Mouse (Mus musculus) CH12.LX (cell line): ENCODE measurements around the gene Rps11.

ENCODE experiments used
- CTCF ChIP-seq, 2 experiments: IDR thresholded peaks in 1 of 2; conservative IDR thresholded peaks in 1 of 2; 2 replicates each; pipeline ENCODE4 v1.5.1; 2011 to 2012; ENCODE audit warnings: low read depth in 2 of 2, low read length in 2 of 2, improper control_type of control experiment in 1 of 2, inconsistent platforms in 1 of 2, mild to moderate bottlenecking in 1 of 2, moderate library complexity in 1 of 2
- ETS1 ChIP-seq: conservative IDR thresholded peaks from 2 replicates; pipeline ENCODE4 v1.6.1; 2012; ENCODE audit warnings: low read depth, mild to moderate bottlenecking, inconsistent platforms, low read length, improper control_type of control experiment, moderate library complexity

DNA sequence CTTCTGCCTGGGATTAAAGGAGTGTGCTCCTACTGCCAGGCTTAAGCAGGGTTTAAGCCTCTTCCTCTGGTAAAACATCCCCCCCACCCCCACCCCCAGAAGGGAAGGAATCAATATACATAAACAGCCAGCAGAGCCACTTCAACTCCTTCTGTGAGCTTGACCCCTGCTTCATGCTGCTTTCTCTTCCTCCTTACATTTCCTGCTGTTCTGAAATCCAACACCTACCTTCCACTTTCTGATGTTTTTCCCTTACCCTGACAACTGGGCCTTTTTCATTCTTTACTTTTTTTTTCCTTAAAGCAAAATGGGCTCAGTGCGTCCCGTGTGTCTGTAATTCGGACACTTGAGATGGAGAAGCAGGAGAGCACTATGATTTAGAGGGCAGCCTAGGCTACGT is 26.1 kb upstream of the Rps11 start:
- TF ChIP-seq CTCF (conservative IDR thresholded peaks at IDR 0.05 in 1 of 2, IDR thresholded peaks at IDR 0.05 in 1 of 2; ENCODE audit: low read depth in 2 of 2, low read length in 2 of 2): no peak
- no peak for TF ChIP-seq ETS1
